Mouse (Mus musculus) adrenal gland, postnatal 25 days (tissue): Measurements from ENCODE around the gene Nox3. TPM values are rescaled to one million over a fixed set of nuclear protein-coding genes. Genes with fewer than 3 reads are reported as not detected.

Experiments used
- DNase-seq: peaks from one replicate; pipeline ENCODE4 v3.0.0; 2021; ENCODE audit warnings: mixed read lengths
- long read RNA-seq: library from polyadenylated mRNA; stranded (forward); transcript quantifications from one replicate; pipeline ENCODE4 v2.0.0, GENCODE M21; 2021
- total RNA-seq: library from RNA; stranded (reverse); gene quantifications from 2 replicates; pipeline ENCODE4 v1.2.3, GENCODE M21; 2021

Gene Nox3
- total RNA-seq: not detected in 2 replicates
- long read RNA-seq: 0 reads

- no peak for DNase-seq
Measured at GRCm38 (mm10) chr17:3696161-3696560, at the start of gene Nox3. Gene Nox3 (minus strand): TSS chr17:3696261.

DNA sequence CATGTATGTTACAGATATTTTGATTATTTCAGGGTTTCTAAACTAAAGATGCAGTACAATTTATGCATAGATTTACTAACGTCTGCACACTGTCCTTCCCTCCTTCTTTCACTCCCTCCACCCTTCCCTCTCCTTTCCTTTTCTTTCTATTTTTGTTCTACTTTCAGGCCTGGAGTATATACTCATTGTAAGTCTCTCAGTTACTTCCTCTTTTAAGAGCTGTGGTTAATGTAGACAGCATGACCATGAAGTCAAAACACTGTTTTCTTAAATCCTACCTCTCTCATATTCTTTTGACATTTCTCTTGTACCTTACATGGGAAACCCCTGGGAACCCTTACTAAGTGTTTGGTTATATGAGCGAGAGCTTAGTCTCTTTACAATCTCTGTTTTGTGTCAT lies 48.3 kb upstream of the Nox3 start:
- no peak for DNase-seq

DNA sequence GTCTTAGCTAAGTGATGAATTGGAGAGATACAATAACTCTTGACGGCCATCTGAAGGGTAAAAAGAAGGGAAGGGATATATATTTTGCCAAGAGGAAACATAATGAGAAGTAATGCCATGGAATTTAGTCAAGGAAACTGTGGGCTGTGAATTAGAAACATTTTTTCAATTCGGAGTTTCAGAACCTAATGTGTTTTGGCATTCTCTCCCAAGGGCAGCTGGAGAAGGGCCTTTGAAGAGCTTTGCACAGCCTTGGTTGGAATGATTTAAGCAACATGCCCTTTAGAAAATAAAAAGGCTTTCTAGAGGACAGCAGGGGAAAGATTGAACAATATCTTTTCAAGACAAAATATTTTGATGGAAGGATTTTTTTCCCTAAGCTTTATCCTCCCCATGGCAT lies 40.9 kb upstream of the Nox3 start:
- DNase-seq: peak; percentile 2

- DNase-seq: no peak
Measured at GRCm38 (mm10) chr17:3734286-3734685, 38.2 kb upstream of the Nox3 start.

GRCm38 (mm10) chr17:3705350-3705930 lies 9.4 kb upstream of the Nox3 start:
- DNase-seq: no peak

- DNase-seq: peak; percentile 47
Measured at GRCm38 (mm10) chr17:3702320-3702719, 6.3 kb upstream of the Nox3 start.

DNA sequence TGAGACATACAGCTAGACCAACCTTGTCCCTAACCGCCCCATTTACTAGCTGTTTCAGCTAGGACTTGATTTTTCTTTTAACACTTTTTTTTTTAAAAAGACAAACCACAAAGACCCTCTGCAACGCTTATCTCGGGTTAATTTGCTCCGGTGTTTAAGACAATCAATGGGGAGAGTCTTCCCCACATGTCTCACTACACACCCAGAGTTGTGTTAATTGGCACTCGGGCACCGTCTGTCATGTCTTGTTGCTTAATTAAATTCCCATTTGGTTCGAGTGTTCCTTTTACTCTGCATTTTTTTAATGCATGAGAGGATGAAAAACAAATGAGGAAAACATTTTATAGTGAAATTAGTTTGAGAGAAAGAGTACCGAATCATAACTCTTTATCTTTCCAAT lies 3.2 kb downstream of the Nox3 start:
- no peak for DNase-seq

- DNase-seq: no peak
Measured at GRCm38 (mm10) chr17:3690499-3691258, 5.4 kb downstream of the Nox3 start.

DNA sequence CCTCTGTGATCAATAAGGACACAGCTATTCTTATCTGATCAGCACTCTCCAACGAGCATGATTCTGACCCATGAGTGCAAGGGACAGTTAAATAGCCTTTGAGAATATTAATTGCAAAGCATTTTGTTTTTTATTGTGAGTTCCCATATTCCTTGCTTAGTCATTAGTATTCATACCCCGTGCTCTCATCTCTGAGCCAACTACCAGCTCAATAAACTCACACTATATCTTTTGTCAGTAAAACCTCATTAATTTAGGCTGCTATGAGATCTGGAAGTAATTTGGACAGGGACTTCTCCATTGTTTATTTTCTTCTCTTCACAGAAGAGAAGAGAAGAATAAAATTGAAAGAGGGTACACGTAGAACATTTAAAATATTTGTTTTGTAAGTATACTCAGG lies 12.4 kb downstream of the Nox3 start:
- DNase-seq: no peak

DNA sequence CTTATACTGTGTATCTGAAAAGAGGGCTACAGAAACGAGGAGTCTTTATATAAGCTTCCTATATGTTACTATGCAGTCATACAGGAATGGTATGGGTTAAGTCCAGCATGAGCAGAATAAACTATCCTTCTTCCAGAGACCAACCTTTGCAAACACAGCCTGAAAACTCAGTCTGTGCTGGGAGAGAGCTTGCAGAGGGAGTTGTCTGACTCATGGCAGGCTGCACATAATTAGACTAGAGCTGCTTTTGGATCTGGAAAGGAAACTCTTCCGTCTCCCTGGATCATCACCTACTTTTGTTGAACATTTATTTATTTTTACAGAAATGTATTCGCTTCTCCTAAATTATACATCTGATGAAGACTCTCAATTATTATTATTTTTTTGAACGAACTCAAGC lies 26.8 kb downstream of the Nox3 start:
- DNase-seq: no peak

DNA sequence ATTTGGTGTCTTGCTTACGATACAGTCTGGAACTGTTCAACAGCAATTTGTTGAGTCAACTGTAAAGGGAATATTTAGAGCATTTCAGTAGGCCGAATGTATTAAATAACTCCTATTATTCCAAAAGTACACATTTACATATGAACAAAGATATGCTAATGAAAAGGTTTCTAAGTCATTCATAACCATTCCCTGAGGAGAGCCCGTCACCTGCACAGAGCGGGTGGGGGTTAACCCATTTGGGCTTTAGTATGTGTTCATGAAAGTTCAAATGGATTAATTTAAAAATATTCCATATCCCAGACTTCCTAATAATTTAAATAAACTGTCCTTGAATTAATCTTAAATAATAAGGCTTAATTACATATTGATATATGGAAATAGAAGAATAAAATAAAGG lies 28.8 kb downstream of the Nox3 start:
- no peak for DNase-seq

DNA sequence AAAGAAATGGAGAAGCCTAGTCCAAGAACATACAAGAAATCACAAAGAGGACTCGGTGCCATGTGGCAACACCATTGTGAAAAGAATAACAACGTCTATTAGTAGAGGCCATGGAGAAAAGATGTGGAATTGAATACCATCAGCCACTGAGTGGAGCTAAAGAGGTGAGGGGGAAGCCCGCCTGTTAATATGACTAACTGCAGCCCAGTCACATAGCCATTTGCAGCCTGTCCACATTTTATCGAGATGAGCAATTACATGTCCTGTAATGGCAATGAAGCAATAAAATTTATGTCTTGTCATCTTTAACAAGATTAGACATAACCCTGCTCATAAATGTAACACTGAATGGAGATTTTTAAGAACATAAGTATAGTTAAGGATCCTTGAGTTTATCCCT lies 30.7 kb downstream of the Nox3 start:
- DNase-seq: no peak

GRCm38 (mm10) chr17:3659497-3659896 lies 36.6 kb downstream of the Nox3 start:
- no peak for DNase-seq

DNA sequence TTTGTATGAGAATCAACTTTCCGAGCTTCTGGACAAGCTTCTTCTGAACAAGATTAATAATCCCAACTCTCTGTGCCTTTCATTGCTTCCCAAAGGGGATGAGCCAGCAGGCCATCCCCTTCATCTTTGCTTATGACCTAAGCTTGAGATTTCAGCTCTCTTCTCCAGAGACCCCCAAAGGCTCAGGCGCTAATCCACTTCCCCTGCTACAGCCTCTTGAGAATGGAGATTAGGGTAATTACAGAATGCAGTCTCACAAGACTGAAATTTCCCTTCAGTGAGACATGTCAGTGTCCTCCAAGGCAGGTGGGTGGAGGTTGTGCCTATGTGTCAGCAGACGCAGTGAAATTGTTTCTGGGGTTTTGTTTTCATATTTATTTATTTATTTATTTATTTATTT lies 45.7 kb downstream of the Nox3 start:
- DNase-seq: no peak

DNA sequence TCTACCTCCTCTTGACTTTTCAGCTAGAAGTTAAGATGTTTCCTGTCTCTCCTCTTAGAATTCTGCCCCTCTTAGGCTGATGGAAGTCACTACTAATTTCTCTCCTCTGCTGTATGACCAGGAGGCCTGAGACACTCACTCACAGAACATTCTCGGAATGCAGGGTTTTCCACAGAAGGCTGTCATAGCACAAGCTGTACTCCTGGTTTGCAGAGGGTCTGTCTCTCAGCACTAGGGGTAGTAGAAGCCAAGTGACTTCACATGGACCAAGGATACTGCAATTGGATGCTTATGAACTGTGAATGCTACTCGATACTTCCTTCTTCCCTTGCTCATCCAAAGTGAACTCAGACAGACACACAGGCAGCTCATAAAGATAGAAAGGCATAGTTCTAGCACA lies 52.5 kb downstream of the Nox3 start:
- DNase-seq: no peak

- no peak for DNase-seq
Measured at GRCm38 (mm10) chr17:3641456-3641855, 54.6 kb downstream of the Nox3 start.

DNA sequence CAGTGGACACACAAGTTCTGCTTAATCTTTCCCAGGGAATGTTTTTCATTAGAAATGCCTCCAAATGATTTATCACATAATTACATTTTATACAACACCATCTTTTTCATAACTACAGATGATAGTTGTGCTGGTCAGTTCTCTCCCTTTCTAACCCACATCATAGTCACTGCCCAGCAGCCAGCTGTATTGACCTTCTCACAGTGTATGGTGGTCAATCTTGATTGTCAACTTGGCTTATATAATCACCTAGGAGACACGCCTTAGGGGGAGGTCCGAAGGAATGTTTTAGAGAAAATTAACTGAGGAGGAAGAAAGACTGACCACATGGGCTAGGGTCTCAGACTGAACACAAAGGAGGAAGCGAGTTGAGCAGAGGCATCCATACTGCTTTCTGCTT lies 57.3 kb downstream of the Nox3 start:
- no peak for DNase-seq

GRCm38 (mm10) chr17:3632501-3632900 lies 63.6 kb downstream of the Nox3 start:
- DNase-seq: no peak

GRCm38 (mm10) chr17:3616329-3617216 lies 79.5 kb downstream of the Nox3 start:
- no peak for DNase-seq

- no peak for DNase-seq
Measured at GRCm38 (mm10) chr17:3615553-3615952, 80.5 kb downstream of the Nox3 start.

GRCm38 (mm10) chr17:3611781-3612075 lies 84.3 kb downstream of the Nox3 start:
- DNase-seq: no peak

- peak; percentile 13 for DNase-seq
Measured at GRCm38 (mm10) chr17:3610928-3611780, 84.9 kb downstream of the Nox3 start.
